Mouse (Mus musculus) testis, postnatal 14 days (tissue): Measurements from ENCODE around the gene Wdr25.

Source experiments
- DNase-seq: peaks from one replicate; pipeline ENCODE4 v3.0.0; 2021; ENCODE audit warnings: low spot score

The Wdr25 gene

DNA sequence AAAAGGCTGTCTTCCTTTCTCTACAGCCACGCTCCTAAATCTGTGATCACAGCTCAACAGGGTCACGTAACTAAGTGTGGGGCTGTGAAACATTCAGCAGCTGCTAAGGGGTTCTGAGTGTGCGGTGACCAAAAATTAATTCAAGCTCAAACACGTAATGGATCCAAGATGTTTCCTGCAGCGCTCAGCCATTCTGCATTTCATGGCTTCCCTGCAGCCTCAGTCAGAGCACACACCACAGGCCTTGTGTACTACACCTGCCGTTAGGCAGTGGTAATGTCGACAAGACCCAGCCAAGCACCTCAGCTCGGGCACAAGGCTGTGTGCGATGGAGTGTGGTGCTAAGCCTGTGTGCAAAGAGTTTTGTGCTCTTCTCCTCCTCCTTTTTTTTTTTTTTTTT lies 94.0 kb downstream of the Wdr25 start:
- DNase-seq = no peak

DNA sequence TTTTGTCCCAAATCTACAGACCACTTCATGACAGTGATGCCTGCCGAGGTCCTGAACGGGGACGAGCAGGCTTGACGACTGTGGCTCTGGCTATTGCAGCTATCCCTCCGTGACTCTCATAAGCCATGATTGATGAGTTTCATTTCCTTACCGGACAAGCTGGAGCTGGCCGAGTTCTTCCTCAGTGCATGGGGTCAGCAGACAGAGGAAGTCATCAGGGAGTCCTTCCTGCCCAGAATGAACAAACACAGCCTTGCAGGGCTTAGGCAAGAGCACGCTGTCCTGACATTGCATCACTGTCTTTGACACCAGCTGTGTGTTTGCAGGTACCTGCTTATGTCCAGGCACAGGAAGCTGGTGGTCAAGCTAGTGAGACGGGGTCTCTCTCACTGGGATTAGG lies 97.0 kb downstream of the Wdr25 start:
- no peak for DNase-seq

DNA sequence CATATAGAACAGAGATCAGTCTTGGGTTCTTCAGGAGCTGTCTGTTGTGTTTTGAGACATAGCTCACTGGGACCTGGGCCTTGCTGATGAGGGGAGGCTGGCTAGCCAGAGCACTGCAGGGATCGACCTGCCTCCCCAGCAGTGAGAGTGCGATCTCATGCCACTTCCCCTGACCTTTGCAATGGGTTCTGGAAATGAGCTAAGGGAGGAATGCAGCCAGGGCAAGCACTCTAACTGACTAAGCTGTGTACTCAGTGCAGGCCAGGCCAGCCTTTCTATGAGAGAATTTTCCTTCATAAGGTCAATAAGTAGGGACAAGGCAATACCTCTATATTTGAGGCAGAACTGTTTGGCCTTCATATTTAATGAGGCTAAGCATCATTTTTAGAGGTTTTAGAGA lies 99.6 kb downstream of the Wdr25 start:
- DNase-seq = no peak

DNA sequence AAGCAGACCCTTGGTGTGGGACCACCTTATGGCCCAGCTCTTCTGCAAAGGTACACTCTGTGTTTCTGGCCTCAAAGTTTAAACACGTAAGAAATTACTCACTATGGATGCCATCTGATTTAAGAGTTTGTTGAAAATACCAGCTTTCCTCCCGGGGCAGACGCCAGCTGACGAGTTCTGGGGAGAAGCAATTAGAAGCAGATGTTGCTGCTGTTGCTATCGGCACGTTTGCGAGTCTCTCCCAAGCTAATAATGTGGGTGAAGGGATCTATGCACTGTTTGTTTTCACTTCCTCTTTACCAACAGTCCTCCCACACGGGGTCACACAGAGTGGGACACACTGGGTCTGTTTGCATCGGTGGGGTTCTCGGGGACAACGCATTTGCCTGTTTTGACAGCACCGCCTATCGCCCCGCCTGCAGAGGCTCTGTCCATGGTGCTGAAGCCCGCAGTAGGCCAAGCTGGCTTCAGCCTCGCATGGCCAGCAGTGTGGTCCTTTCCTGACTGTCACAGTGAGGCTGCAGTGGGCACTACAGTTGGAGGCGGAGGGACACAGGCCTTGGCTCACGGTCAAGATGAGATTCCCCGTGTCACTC lies 101.1 kb downstream of the Wdr25 start:
- peak; percentile 42 for DNase-seq

DNA sequence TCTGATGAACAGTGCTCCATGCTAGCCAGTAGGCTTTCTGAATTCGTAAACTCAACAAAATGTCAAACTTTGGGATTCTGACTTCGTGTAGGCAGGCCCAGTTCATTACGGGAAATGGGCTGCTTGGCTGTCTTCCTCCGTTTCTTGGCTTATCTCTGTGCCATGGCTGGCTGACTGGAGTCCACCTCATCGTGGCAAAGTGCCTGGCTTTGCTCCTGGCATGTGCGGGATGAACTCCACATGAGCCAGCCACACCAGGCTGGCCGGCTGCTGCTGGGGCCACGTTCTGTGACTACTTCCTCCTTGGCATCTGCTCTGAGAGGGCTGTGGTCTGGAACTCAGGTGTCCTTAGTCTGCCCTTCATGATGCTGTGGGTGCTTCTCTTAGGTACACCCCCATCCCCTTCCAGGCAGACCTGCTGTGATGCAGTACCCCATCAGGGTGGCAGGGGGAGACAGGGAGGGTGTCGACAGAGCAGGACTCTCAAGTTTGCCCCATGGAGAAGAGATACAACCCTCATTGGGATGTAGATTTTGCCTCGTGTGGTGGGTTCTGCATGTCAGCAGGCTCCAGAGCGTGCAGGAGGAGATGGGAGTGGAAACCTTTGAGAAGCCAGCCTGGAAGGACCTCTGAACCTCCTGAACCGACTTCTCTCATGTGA lies 102.7 kb downstream of the Wdr25 start:
- DNase-seq = no peak

DNA sequence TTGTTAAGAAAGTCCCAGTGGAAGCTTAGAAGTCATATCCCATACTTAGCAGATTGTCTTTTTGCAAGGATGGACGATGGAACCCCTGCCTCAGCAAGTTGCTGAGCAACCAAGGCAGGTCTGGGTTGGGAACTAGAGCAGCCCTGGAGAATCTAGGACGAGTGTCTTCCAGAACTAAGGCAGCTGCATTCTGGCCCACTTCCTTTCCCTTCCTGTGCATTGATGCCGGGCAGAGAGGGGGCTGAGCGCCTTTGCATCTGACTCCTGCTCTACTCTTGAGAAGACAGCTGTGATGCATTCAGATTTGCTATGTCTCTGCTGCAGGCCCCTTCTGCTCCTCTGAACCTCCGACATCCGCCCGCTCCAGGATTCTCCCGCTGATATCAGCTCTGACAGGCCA lies 103.8 kb downstream of the Wdr25 start:
- DNase-seq = no peak

DNA sequence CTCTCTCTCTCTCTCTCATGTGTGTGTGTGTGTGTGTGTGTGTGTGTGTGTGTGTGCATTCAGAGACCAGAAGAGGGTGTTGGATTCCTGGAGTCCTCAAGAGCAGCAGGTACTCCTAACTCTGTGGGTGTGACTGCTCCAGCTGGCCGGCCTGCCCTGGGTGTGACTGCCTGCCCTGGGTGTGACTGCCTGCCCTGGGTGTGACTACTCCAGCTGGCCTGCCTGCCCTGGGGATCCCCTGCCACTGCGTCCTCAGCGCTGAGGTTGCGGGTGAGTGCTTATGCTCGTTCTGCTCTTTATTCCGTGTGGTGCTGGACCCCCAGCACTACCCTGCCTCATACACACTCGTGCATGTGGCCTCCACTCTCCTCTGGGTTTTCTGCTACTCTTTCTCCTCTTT lies 109.5 kb downstream of the Wdr25 start:
- no peak for DNase-seq

DNA sequence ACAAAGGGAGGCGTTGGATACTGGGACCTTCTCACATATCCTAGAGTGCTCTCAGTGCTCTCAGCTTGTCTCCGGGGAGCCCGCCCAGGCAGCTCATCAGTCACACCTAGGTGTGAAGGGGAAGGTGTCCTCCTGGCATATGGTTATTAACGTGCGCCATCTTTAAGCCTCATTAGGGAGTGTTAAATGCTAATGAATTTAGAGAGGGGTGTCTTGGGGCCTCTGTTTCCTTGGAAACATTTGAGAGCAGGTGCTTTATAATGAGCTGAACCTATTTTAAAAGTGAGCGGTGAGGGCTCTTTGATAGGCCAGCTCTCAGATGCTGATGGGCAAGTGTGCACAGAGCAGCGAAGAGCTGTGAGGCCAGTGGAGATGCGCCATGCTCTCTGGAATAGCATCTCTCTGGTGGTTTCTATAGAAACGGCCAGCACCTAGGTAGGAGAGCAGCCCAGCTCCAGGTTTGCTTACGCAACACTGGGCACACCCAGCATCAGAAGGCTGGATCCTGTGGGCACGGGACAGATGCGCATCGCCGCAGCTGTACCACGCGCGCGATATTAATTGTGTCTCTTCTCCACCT lies 116.7 kb downstream of the Wdr25 start:
- no peak for DNase-seq

DNA sequence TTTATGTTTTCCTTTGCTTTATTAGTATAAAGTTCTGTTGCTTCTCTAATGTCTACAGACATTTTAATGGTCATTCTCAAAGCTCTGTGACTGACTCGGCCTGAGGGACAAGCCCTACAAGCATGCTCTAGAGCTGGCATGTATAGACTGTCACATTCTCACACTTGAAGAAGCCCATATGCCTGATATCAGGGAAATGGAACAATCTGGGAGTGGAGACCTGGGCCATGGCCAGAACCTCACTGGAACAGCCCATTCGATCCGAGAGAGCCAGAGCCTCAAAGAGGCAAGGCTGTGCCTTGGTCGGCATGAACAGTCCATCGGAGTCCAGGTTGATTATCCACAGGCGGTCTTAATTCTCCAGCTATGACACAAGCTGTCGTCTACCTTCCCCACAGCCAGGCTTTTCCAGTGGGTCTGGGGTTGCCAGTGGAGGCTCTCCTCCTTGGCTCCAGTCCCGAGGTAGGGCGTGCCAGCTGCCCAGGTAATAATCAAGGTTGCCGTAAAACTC lies 128.8 kb downstream of the Wdr25 start:
- no peak for DNase-seq

DNA sequence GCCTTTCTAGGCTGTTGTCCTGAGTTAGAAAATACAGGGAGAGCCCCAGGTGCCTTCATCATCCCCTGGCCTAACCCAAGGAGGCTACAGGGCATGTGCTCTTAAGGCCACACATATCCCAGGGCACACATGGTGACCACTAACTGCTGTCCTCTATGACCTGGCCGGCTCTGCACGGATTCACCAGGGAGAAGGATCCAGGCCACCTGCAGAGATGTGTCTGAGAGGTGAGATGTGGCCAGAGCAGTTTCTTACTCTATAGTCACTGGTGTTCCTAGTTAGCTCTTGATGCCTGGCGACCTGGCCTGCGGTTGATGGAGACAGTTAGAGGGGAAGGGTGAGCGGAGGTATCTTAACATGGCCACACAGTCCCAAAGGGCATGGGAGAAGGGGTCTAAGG lies 129.5 kb downstream of the Wdr25 start:
- no peak for DNase-seq

DNA sequence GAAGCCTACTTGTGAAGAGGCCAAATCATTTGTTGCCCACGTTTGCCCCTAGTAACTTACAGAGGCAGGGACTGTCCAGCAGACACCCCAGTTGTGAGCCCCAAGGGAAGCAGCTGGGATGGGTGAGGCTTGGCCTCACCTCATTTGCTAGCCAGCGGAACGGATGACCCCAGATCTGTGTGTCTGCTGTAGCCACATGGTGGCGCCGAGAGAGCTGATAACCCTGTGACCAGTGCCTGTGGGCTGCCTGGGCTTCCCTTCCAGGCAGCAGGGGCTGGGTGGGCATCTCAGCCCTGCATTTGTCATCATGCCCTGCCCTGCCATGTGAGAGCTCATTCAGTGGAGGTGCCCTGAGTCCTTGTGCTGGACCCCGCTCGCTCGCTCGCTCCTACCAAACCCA lies 130.3 kb downstream of the Wdr25 start:
- DNase-seq = no peak

DNA sequence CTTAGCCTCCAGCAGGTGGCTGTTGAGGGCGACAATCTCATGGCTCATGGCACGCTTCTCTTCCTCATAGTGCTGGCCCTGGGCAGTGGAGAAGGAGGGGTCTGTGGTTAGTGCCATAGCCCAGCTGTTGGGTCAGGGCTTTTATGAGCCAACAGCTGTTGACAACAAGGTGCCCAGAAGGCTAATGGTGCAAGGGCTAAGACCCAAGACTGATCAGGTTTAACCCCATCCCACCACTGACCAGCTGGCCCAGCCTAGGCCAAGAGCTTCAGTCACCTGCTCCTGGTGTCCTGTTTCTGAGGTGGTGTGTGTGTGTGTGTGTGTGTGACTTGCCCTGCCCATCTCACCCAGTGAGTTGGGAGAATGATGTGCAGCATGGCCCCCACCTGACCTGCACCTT lies 143.6 kb downstream of the Wdr25 start:
- no peak for DNase-seq

DNA sequence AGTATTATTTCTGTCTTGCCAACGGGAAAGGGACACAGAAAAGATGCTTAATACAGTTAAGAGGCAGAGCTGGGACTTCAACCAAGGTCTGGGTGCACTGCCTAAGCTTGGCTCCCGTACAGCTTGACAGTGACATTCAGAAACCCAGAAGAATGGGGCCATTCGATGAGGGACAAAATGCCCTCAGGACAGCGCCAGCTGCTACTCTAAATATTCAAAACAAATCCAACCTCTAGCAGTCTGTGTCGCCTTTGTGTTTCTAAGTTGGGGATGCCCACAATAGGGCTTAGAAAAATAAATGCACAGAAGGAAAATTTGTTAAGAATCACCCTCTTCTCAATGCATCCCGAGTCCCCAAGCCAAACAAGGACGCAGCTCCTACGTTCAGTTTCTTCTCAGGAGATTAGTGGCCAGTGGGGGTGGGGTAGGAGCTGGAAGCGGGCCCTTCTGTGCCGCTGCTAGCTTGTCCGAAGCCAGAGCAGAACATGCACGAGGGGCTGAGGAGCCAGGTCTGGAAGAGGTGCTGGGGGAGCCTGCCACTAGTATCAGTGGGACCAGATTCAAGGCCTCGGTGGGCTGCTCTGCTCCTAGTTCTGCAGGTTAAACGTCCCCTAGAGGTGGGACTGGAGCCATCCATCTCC lies 144.9 kb downstream of the Wdr25 start:
- no peak for DNase-seq

DNA sequence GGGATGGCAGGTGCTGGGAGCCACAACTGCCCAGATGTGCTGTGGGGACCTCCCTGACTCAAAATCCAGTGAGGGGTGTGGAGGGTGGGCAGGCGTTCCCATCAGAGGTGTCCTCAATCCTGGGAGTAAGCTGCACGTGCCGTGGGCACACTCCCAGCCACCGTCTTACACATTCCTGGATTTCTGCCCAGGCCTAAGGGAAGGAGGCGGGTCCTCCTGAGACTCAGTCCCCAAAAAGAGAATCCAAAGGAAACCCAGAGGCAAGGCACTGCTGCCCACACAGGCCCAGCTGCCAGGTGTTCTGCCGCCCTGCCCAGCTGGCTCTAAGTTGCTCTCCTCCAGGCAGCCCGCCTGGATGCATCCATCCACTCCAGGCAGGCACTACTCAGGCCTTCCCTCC lies 145.9 kb downstream of the Wdr25 start:
- DNase-seq = no peak

DNA sequence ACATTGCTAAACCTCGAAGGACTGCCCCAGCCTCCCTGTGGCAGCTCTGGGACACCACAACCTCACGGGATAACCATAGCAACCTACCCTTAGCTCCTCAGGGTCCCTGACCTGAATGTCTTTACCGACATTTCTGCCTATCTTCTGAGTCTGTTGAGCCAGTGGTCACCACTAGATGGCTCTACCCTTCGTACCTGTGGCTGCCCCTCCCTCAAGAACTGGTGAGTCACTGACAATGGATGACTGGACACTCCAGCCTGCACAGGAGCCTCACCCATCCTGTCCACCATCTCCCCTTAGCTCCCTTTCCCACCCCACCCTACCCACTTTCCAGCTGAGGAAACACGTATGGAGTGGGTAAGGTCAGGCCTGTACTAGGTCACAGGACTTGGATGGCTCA lies 151.1 kb downstream of the Wdr25 start:
- no peak for DNase-seq

DNA sequence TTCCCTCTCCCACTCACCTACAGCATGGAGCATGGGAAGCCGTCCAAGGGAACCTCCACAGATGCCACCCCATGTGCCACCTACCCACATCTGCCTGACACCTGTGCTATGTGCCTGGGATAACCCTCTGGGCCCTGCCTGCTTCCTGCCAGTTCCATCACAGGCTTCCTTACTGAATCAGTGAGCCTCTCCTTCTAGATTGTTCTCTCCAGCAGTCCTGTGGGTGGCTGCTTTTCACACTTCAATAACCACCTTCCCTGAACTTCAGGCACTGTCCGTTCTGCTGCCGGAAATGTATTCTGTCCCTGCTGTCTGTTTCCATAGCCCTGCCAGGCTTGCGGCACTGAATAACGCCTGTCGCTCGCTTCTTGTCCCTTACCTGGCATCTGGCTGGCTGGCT lies 152.2 kb downstream of the Wdr25 start:
- DNase-seq = no peak

DNA sequence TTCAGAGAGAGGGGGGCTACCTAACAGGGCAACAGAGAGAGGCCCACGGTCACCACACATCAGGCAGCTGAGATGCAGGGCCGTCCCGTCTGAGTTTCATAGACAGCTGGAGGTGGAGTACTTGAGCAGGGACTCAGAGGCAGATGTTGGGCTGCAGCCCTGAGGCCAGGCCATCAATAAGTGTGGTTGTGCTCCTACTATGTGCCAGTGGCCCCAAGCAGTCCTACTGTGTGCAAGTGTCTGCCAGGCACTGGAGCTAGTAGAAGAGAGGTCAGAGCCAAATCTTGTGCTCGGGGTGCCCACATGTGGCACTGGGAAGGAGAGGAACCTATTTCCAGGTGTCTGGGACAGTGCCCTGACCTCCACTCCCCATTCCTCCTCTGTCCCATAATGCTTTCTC lies 156.5 kb downstream of the Wdr25 start:
- DNase-seq = no peak

DNA sequence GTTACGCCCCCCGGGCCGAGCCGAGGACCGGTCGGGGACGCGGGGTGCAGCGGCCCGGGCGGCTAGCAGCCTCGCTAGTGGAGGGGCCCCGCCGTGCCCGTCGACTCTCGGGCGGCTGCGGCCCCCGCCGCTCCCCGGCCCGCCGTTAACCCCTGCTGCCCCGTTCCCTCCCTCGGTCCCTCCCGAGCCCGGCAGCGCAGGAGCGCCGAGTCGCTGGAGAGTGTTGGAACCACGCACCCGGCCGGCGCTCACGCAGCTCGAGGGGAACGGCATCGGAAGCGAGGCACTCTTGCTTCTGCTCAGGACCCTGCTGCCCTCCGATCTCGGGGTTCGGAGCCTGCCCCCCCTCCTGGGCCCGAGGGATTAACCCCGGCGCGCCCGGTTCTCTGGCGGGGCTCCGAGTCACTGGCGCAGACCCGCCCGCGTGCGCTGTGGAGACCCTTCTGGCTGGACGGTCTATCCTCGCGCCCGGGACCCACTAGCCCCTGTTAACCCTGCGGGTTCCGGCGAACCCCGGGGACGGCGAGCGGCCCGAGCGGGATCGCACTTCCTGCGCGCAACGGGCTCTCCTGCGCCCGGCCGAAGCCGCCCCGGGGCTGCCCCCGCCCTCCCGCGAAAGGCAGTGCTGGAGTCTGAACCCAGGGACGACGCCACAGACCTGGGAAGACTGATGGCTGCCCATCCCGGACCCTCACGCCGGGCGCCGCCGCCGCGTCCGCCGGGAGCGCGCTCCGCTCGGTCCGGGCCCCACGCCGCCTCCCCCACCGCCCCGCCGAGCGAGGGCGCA lies 159.8 kb downstream of the Wdr25 start:
- no peak for DNase-seq

DNA sequence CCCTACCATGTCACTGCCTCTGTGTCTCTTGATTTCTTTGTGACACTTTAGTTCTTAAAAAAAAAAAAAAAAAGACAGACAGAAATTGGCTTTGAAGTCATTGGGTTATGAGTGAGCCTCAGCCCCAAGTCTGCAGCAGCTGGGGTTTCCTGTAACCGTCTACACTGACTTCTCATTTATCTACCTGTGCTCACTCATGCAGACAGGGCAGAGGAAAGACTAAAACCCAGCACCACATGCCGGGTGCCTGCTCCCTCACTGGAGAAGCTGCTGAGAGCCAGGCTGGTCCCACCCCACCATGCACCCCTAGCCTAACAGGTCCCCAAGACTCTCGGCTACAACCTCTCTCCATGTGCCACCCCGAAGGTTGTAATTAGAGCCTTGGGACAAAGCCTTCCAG lies 164.3 kb downstream of the Wdr25 start:
- DNase-seq = no peak

DNA sequence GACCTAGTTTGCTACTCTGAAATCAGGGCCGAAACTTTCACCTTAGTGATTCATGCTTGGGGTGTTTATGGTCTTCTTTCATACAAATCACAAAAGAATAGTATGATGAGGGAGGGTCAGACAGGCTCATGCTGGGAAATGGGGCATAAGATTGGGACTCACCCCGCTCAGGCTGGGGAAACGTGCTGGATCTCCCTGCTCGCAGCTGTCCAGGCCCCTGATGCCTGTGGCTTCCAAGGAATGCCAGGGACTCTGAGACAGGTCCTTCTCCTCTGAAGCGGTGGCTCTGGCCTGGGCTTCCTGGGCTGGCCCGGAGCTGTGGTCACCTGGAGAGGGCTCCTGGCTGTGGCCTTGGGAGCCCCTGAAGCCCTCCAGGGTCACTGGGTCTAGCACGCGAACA lies 165.2 kb downstream of the Wdr25 start:
- no peak for DNase-seq

DNA sequence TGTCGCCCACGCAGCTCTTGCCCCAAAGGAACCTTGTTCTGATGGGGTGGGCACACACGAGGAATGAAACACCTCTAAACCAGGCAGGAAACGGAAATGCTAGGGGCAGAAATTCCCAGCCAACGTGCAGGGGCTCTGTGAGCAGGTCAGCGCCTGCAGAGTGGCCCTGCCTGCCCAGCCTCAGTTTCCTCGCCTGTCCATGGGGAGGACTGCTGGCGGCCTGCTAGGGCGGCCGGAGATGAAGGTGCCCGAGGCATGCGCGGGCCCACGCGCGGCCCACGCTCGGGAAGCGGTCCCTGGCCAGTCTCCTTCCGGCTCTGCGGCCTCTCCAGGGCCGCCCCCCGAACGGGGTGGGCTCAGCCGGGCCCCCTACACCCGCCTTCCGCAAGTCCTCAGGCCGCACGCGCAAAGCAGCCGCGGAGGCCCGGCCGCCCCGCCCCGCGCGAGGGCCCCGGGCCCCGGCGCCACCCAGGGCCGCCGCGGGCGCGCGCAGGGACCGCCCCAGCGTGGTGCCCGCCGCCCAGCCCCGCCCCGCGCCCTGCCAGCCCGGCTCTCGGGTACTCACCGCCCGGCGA lies 174.2 kb downstream of the Wdr25 start:
- peak; percentile 42 for DNase-seq

DNA sequence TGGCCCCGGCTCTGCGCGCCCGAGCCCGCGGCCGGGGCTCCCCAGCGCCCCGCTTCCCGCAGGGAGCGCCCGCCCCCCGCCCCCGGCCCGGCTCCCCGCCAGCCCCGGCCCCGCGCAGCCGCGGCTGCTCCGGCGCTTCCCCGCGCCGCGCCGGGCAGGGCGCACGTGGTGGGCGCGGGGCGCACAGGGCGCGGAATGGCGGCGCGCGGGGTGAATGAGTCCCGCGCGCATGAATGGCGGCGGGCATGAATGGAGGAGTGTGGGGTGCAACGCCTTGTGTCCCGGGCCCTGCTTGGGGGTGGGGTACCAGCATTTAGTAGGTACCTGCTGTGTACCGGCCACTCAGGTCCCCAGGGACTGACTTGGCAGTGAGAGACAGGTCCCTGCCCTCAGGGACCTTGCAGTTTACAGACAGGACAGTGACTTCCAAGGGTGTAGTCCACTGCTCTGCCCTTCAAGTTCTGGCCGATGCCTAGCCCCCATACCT lies 174.8 kb downstream of the Wdr25 start, which contains the start of gene Begain:
TSS of gene Begain (minus strand) at position 51 of the 487 bp plus-strand sequence.
- no peak for DNase-seq
